Mouse (Mus musculus) ES-E14 (cell line): ENCODE data around the gene Vmn1r155. TPM values are rescaled to one million over a fixed set of nuclear protein-coding genes. Genes with fewer than 3 reads are reported as not detected.
"Not testable (repeated sequence)": the region's sequence is repeated elsewhere in the genome, so short reads cannot be mapped to it uniquely, and the experiment has no call there.

Experiments used
- DNase-seq: peaks from one replicate; pipeline ENCODE4 v3.0.0-alpha.2; 2013; ENCODE audit warnings: low read depth, low spot score
- H3K27ac ChIP-seq: 2 replicates; pipeline ENCODE4 v1.5.1; 2012; ENCODE audit warnings: low read depth, mild to moderate bottlenecking, low read length, moderate library complexity, mixed read lengths; ENCODE audit not compliant: poor library complexity, insufficient read depth, severe bottlenecking
- H3K36me3 ChIP-seq: 2 replicates; pipeline ENCODE4 v1.6.1; 2012; ENCODE audit warnings: mild to moderate bottlenecking, low read length, moderate library complexity, mixed read lengths; ENCODE audit not compliant: control insufficient read depth, poor library complexity, insufficient read depth, severe bottlenecking
- H3K4me1 ChIP-seq, 2 experiments: fragments of 150-350 bp in 1 of 2; sonication (generic) in 1 of 2; 2 replicates each; pipeline ENCODE4 v1.6.1; 2012; ENCODE audit warnings: low read length in 2 of 2, mild to moderate bottlenecking in 1 of 2, mixed read lengths in 1 of 2; ENCODE audit not compliant: control insufficient read depth in 2 of 2, insufficient read depth in 2 of 2, poor library complexity in 1 of 2
- H3K4me3 ChIP-seq, 2 experiments: fragments of 150-350 bp in 1 of 2; sonication (generic) in 1 of 2; 2 replicates each; pipeline ENCODE4 v1.5.1; 2012; ENCODE audit warnings: low read length in 2 of 2, low read depth in 1 of 2, mild to moderate bottlenecking in 1 of 2, mixed read lengths in 1 of 2; ENCODE audit not compliant: insufficient read depth in 1 of 2, poor library complexity in 1 of 2, severe bottlenecking in 1 of 2
- H3K9ac ChIP-seq: 2 replicates; pipeline ENCODE4 v1.6.1; 2012; ENCODE audit warnings: low read depth, mild to moderate bottlenecking, low read length, mixed read lengths; ENCODE audit not compliant: poor library complexity, insufficient read depth, severe bottlenecking
- H3K9me3 ChIP-seq: fragments of 150-350 bp; sonication (generic); 2 replicates; pipeline ENCODE4 v1.6.1; 2012; ENCODE audit warnings: low read depth, mild to moderate bottlenecking, low read length; ENCODE audit not compliant: control insufficient read depth, insufficient read depth
- in situ Hi-C, 2 experiments: fragments of 600-800 bp; cut with MboI; formaldehyde crosslinking; loops; one replicate each; pipeline ENCODE4 v1.15.1; 2025; ENCODE audit warnings: low sequenced_read_pairs in 2 of 2, inconsistent platforms in 1 of 2; ENCODE audit not compliant: unreplicated experiment in 2 of 2
- total RNA-seq: library from RNA; depleted of rRNA; stranded (reverse); fragments of 300-350 nt; gene quantifications from 2 replicates; pipeline ENCODE4 v1.2.3, GENCODE M21; 2012; rRNA removed

The Vmn1r155 gene
- total RNA-seq, result not detected in 2 replicates

DNA sequence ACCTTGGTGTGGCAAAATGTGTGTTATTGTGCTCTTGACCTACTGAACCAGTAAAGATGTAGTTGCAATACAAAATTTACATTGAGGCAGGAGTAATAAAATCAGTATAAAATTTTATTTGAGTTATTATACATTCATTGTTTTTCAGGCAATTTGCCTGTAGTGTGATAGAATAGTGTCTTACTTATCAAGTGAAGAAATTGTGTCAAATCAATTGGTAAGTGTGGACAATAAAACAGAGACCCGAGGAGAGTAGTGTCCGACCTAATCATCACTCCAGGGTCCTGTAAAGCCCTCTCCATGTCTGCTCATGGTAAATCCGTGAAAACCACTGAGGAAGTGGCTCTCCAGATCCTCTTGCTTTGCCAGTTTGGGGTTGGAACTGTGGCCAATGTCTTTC, at the start of gene Vmn1r155:
Vmn1r155 (plus strand) TSS at position 301 of the 400 bp plus-strand sequence.
- H3K4me3 ChIP-seq, H3K9me3 ChIP-seq, H3K36me3 ChIP-seq, H3K27ac ChIP-seq, H3K4me1 ChIP-seq, H3K9ac ChIP-seq, in situ Hi-C loops, DNase-seq: not testable (repeated sequence)

DNA sequence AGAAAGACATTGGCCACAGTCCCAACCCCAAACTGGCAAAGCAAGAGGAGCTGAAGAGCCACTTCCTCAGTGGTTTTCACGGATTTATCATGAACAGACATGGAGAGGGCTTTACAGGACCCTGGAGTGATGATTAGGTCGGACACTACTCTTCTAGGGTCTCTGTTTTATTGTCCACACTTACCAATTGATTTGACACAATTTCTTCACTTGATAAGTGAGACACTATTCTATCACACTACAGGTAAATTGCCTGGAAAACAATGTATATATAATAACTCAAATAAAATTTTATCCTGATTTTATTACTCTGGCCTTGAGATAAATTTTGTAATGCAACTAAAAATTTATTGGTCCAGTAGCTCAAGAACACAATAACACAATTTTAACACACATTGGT, 34.4 kb downstream of the Vmn1r155 start, which contains the start of gene Gm8693:
Gm8693 (minus strand) TSS at position 101 of the 400 bp plus-strand sequence.
- in situ Hi-C loops, H3K4me3 ChIP-seq, H3K36me3 ChIP-seq, H3K9me3 ChIP-seq, H3K27ac ChIP-seq, DNase-seq, H3K9ac ChIP-seq, H3K4me1 ChIP-seq: not testable (repeated sequence)

Other genes starting within 250 kb of the Vmn1r155 start
- not detected in 2 replicates for gene Vmn1r148, start 244.4 kb upstream of the Vmn1r155 start, total RNA-seq
- gene Vmn1r149, start 219.8 kb upstream of the Vmn1r155 start, total RNA-seq, result not detected in 2 replicates
- gene Gm10665, start 193.9 kb upstream of the Vmn1r155 start, total RNA-seq, result not detected in 2 replicates
- gene Vmn1r151, start 158.3 kb upstream of the Vmn1r155 start, total RNA-seq, result not detected in 2 replicates
- gene Vmn1r152, start 135.1 kb upstream of the Vmn1r155 start, total RNA-seq, result not detected in 2 replicates
- gene Gm8677, start 123.1 kb upstream of the Vmn1r155 start, total RNA-seq, result not detected in 2 replicates
- gene Gm4201, start 92.7 kb upstream of the Vmn1r155 start, total RNA-seq, result not detected in 2 replicates
- gene Gm4565, start 69.9 kb upstream of the Vmn1r155 start, total RNA-seq, result not detected in 2 replicates
- not detected in 2 replicates for gene Gm8693, start 34.3 kb downstream of the Vmn1r155 start, total RNA-seq
- gene Gm4567, start 61.7 kb downstream of the Vmn1r155 start, total RNA-seq, result not detected in 2 replicates
- gene Vmn1r157, start 103.7 kb downstream of the Vmn1r155 start, total RNA-seq, result not detected in 2 replicates
- gene Vmn1r158, start 132.8 kb downstream of the Vmn1r155 start, total RNA-seq, result not detected in 2 replicates
- not detected in 2 replicates for gene Vmn1r159, start 185.6 kb downstream of the Vmn1r155 start, total RNA-seq
- not detected in 2 replicates for gene Vmn1r160, start 213.2 kb downstream of the Vmn1r155 start, total RNA-seq